Mouse (Mus musculus): Measurements from ENCODE around the gene A930009A15Rik.

- TF ChIP-seq CTCF (IDR thresholded peaks at IDR 0.05; ENCODE audit: insufficient read depth, low read depth, low read length) (no peak), POLR2A (IDR thresholded peaks at IDR 0.05; ENCODE audit: insufficient read depth, low read depth, low read length) (no peak)
These were observed 23.4 kb downstream of the A930009A15Rik start for GRCm38 (mm10) chr10:115593221-115593620.

Data from olfactory bulb, adult 2 months (tissue).